Mouse (Mus musculus) right cerebral cortex, adult 18-20 months (tissue): ENCODE results near the gene Ccl6.
A peak's percentile ranks its signal among the peaks of the same experiment; 100 is the strongest.

Experiments
- DNase-seq: peaks from one replicate; pipeline ENCODE4 v3.0.0; 2022; ENCODE audit warnings: mixed read lengths

The Ccl6 gene

GRCm38 (mm10) chr11:83595669-83596455 is 3.0 kb upstream of the Ccl6 start:
- DNase-seq: no peak

- no peak for DNase-seq
Observed at GRCm38 (mm10) chr11:83593453-83593852, 566 bp upstream of the Ccl6 start.

GRCm38 (mm10) chr11:83584232-83584631 is 8.7 kb downstream of the Ccl6 start:
- no peak for DNase-seq

- no peak for DNase-seq
Observed at GRCm38 (mm10) chr11:83583450-83583754, 9.5 kb downstream of the Ccl6 start.

DNA sequence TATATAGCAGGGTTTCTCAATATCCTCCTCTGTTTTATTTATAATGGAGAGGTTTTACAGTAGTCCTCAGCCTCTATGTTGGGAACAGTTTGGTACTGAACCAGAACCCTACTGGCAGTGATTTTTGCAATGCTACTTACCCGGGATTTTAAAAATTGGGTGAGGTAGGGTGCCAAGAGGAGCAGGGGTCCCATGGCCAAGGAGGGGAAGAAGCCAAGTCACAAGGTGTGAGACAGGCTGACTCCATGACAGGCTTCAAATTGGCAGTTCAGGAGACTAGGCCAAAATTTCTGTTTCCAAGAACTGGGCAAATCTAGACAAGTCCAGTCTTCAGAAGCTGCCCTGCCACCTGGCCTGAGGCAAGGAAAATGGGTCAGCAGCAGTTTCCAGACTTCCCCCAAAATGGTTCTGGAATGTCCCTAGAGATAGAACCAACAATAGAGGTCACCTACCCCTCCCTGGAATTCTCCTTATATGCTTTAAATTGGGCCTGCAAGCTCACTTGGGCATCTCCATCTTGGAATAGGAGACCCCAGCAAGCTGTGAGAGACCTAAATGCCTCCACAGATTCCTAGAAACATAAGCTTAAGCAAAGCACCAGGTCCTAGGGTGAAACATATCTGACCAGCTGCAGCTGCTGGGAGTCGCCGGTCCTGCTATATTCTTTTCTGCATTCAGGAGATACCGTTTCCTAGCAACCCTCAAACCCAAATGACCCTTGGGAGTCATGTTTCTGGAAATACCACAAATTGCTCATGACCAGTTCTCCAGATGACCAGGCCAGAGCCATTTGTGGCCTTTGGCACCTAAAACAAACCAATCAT is 10.0 kb downstream of the Ccl6 start:
- no peak for DNase-seq

GRCm38 (mm10) chr11:83581626-83582610 is 11.0 kb downstream of the Ccl6 start:
- no peak for DNase-seq

DNA sequence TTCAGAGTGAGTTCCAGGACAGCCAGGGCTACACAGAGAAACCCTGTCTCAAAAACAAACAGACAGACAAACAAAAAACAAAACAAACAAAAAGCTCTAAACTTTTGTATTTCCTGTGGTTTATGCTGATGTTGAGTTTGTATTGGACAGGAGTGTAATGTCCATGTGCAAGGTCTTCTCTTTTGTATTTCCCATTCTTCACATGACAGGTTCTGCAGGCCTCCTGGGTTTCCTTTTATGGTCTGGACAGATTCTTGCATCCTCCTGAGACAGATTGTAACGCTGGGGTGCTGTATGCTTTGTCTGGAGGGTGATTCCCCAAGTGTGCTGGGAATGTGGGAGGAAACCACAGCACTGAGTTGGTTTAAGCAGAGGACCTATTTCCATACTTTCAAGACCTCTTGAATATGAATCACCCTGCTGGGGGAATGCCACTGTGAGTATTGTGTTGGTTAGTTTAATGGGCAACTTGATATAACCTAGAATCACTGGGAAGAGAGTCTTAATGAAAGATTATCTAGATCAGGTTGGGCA is 12.1 kb downstream of the Ccl6 start:
- DNase-seq: no peak

DNA sequence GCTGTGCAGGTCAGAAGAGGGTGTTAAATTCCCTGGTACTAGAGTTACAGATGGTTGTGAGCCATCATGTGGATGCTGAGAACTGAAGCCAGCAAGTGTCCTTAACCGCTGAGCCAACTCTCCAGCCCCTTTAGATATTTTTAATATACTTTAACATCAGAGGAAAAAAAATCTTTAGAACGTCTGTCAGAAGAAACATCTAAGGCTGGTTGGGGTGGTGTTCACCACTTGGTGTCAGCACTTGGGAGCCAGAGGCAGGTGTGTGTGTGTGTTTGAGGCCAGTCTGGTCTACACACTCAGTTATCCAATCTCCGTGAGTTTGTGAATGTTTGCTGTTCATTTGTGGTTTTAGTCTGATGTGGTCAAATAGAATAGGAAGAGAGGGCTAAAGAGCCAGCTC is 13.9 kb downstream of the Ccl6 start:
- DNase-seq: no peak

DNA sequence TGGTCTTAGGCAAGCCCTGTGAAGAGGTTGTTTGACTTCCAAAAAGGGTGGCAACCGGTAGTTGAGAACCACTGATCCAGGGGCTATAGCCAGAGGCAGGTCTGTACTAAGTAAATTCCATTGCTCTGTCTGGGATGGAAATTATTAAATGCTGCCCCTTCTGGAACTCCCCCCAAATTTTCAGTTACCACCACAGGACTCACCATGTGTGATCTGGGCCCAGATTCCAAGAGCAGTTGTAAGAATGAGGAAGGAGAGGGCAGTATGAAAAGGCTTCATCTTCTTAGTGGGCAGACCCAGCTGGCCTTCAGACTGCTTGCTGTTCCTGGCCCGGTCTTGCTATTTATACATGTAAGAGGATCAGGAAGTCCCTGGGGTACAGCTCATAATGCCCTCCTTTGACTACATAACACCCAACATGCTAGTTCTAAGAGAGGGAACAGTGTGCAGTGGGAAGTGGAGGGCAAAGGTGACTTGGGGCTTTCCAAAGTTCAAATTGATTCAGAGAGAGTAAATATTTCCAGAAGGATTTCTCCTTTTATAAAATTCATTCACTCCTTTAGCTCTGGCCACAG is 14.6 kb downstream of the Ccl6 start, which contains the start of gene Ccl9:
Ccl9 (minus strand) TSS at position 451 of the 575 bp plus-strand sequence.
- DNase-seq: no peak

DNA sequence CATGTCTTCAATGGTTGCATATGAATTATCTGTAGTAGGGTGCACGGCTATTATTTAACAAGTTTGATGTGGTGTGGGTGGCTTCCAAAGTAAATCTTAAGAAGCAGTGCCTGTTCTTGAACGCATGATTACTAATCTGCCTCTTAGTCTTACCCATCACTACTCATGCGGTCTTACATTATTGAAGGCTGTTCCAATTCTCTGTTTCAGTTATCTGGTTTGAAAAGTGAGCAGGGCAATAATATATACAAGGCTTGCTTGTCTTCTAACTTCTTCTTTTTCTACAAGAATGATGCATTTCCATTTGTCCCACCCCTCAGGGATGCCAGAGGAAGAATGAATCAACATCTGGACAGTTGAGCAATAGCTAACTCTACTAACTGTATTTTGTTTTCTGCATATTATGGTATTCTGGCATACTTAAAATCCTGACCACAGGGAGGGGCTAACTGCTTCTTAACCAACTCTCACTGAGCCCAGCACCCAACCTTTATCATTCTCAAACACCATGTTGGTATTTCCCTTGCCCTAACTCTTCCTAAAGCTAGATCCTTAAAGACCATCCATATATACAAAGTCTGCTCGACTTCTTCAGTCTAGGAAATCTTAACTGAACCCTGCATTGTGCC is 15.8 kb downstream of the Ccl6 start:
- no peak for DNase-seq

DNA sequence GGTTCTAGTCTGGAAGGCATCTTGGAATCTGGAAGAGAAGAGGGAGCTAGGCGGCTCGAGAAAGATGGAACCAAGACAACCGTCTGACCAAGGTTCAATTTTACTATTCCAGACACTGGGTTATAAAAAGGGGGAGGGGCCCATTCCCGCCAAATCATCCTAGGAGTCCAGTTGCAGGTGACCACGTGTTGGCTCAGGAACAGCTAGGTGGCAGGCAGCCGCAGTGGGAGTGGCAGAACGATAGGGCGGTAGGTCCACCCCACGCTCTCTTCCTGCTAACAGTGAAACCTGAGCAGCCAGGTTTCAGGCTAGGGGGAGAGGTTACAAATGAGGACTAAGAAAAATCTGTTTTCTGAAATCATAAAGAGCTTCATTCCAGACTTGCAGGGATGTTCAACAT is 20.1 kb downstream of the Ccl6 start:
- no peak for DNase-seq

GRCm38 (mm10) chr11:83572223-83572622 is 20.7 kb downstream of the Ccl6 start:
- DNase-seq: no peak

DNA sequence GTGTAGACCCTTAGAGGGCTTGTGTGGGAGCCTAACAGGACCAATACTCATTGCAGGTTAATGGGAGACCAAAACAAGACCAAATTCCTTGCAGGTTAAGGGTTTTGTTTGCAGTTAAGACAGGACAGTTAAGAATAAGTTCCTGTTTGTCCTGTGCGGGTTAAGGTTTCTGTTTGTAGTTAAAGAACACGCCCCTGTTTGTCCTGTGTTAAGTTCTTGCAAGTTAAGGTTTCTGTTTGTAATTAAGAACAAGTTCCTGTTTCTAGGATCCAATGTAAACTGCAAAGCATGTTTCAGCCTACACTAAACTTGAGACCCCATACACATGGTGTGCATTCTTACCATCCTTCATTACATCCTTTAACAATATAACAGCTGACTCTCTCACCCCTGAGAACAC is 22.7 kb downstream of the Ccl6 start:
- no peak for DNase-seq

GRCm38 (mm10) chr11:83569249-83569648 is 23.6 kb downstream of the Ccl6 start:
- no peak for DNase-seq

GRCm38 (mm10) chr11:83568786-83569185 is 24.1 kb downstream of the Ccl6 start:
- no peak for DNase-seq

- DNase-seq: no peak
Observed at GRCm38 (mm10) chr11:83568061-83568460, 24.8 kb downstream of the Ccl6 start.

DNA sequence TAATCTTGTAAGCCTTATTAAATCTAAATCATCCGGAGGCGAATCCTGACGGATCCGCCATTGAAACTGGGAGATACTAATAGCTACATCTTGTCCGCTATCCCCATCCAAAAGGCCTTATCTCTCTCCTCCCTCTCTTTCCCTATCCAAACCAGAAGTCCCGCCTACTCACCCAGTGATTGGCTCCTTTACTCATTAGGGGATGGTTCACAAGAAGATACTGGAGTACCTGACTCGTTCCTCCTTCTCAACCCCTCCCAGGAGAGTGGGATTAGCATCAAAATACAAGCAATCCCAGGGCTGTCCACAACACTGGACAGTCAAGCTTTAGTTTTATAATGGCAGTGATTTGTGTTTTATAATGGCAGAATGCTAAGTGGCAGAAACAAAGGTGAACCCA is 25.6 kb downstream of the Ccl6 start:
- no peak for DNase-seq

- DNase-seq: no peak
Observed at GRCm38 (mm10) chr11:83566617-83567016, 26.3 kb downstream of the Ccl6 start.

DNA sequence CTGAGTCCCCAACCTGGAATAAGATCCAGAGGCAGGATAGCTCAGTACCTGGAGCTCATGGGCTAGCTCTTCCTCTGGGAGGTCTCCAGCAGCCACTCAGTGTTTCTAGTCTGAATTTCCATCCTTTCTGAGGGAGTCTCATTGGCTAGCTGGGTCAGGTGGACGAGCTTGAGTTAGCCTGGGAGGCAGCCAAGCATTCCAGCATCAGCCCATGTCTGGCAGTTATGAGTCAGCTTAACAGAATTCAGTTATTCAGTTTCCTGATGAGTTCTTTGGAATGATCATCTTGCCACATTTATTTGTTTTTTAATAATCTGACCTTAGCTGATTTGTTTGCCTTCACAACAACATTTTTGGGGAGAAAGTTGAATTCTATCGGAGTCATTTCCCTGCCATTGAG is 29.1 kb downstream of the Ccl6 start:
- peak; percentile 20 for DNase-seq

DNA sequence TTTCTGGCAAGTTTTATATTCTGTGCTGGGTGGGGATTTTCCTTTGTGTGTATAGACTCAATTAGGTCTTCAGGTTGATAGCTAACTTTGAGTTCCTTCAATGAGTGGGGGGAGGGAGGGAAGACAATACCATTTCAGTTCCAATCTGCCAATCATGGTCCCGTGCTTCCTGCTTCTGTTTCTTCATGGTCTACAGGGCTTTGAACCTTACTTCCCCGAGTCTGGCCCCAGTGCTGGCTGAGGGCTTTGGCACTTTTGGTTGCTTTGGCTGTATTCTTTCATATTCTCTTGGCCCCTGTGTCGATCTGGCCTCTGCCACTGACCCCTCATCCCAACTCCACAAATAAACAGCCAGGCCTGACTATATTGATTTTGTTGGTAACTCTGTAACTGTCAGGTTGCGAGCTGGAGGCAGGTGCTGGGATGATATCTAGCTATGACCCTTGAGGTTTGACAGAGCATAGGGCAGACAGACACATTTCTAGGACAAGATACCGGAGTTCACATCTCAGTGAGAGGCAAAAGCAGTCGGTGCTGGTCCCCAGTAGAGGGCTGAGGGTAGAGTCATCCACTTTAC is 30.5 kb downstream of the Ccl6 start:
- no peak for DNase-seq

- no peak for DNase-seq
Observed at GRCm38 (mm10) chr11:83560405-83560804, 32.5 kb downstream of the Ccl6 start.

DNA sequence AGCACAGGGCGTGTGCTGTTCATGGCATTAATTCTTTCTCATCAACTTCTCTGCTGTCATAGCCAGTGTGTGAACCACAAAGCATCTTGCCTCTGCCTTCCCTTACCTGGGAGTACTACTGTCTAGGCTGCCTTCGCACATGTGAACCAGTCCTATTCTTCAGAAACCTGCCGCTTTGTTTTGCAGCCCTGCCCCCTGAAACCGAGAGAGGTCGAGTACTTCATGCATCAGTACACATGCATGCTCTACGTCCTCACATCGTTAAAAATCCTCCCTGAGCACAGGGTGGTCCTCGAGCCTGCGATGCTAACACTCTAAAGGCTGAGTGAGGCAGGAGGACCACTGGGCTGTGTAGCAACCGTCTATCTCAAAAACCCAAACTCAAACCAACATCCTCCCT is 35.8 kb downstream of the Ccl6 start:
- DNase-seq: no peak
